Mouse (Mus musculus) cerebellum, adult 2 months (tissue): ENCODE results near the gene Tmem40. TPM values are rescaled to one million over a fixed set of nuclear protein-coding genes. Genes with fewer than 3 reads are reported as not detected.

Source experiments
- DNase-seq, 2 experiments: peaks; one replicate each; pipeline ENCODE4 v3.0.0; 2021
- H3K27ac ChIP-seq: fragments of 200-500 bp; 2 replicates; pipeline ENCODE4 v1.5.1; 2012; ENCODE audit warnings: low read length, control low read depth, inconsistent platforms; ENCODE audit not compliant: insufficient read depth
- H3K27me3 ChIP-seq: fragments of 200-500 bp; 2 replicates; pipeline ENCODE4 v1.6.1; 2012; ENCODE audit warnings: inconsistent platforms, mild to moderate bottlenecking, low read length, moderate library complexity; ENCODE audit not compliant: control insufficient read depth, insufficient read depth
- H3K4me1 ChIP-seq: fragments of 200-500 bp; 2 replicates; pipeline ENCODE4 v1.6.1; 2011; ENCODE audit warnings: low read length; ENCODE audit not compliant: control insufficient read depth, insufficient read depth
- H3K4me3 ChIP-seq: fragments of 200-500 bp; replicated peaks from 2 replicates; pipeline ENCODE3; 2011; ENCODE audit warnings: mild to moderate bottlenecking, low read depth, low read length, control low read depth; ENCODE audit not compliant: insufficient read depth
- CTCF ChIP-seq: fragments of 200-500 bp; IDR thresholded peaks from 2 replicates; pipeline ENCODE4 v1.5.1; 2011; ENCODE audit warnings: low read depth, mild to moderate bottlenecking, control low read depth, low read length, moderate library complexity, borderline replicate concordance; ENCODE audit not compliant: insufficient read depth
- POLR2A ChIP-seq: fragments of 200-500 bp; IDR thresholded peaks from 2 replicates; pipeline ENCODE4 v1.6.1; 2011; ENCODE audit warnings: low read length, control low read depth, borderline replicate concordance; ENCODE audit not compliant: insufficient read depth
- WGBS: fragments of 180-500 bp; shearing (Covaris S2); methylation state at CpG from one replicate; pipeline ENCODE4 v1.1.7; 2018; 5-methylcytosine and 5-hydroxymethylcytosine counted together
- polyA plus RNA-seq: library from polyadenylated mRNA; depleted of rRNA; stranded (reverse); fragments of >200 nt; gene quantifications from 2 replicates; pipeline ENCODE4 v1.2.3, GENCODE M21; 2012

Tmem40 gene
- polyA plus RNA-seq, 1 experiment: 3.5 TPM

GRCm38 (mm10) chr6:115695124-115695523 lies 67.1 kb downstream of the Tmem40 start:
- Histone ChIP-seq H3K27me3 (no peaks in the 10 kb centered on the region), H3K4me1 (no peaks in the 10 kb centered on the region; the same call in 1 of the 2 replicates), H3K27ac (no peak overlapping the region), H3K4me3 (no peak overlapping the region)
- 73% methylated on average over 7 of the region's 7 CpGs for WGBS
- DNase-seq: no peak
- TF ChIP-seq POLR2A (no peak), CTCF (no peak)

GRCm38 (mm10) chr6:115694441-115694842 lies 67.8 kb downstream of the Tmem40 start:
- Histone ChIP-seq H3K27me3 (no peaks in the 10 kb centered on the region), H3K4me3 (no peak overlapping the region), H3K27ac (no peak overlapping the region), H3K4me1 (no peaks in the 10 kb centered on the region; the same call in 1 of the 2 replicates)
- WGBS: 20% methylated on average over 9 of the region's 9 CpGs
- DNase-seq: peak; percentile 46 to 53
- no peak for TF ChIP-seq CTCF
- TF ChIP-seq POLR2A: no peak

DNA sequence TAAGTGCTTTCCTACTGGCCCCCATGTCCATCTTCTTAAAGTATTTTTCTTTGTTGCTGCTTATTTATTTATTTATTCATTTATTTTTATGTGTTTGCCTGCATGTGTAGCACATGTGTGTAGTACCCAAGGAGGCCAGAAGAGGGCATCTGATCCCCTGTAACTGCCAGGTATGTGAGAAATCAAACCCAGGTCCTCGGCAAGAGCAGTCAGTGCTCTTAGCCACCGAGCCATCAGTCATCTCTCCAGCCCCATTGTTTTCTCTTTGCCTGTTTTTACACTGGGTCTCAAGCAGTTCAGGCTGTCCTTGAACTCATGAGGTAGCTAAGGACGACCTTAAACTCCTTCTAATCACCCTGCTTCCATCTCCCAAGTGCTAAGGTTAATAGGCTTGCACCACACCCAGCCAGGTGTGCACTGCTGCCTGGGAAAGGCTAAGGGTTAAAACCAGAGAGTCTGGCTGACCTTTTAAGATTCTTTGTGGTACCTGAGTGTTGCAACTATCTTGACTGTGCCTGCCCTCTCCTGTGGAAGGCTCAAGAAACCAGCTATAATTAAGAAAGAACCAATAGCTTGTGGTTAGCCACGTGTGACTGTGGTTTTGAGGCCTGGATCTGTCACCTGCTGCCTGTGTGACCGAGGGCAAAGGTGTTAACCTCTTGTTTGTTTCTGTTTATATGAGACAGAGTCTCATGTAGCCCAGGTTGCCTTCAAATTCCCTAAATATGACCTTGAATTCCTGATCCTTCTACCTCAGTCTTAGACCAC lies 69.1 kb downstream of the Tmem40 start:
- no peaks in the 10 kb centered on the region for H3K27me3 ChIP-seq
- TF ChIP-seq POLR2A (no peak), CTCF (no peak)
- H3K4me1 ChIP-seq: no peaks in the 10 kb centered on the region; the same call in 1 of the 2 replicates
- no peak for DNase-seq
- 83% methylated on average over 5 of the region's 5 CpGs for WGBS
- no peak overlapping the region for H3K4me3 ChIP-seq
- H3K27ac ChIP-seq: no peak overlapping the region

GRCm38 (mm10) chr6:115692163-115692950 lies 69.9 kb downstream of the Tmem40 start:
- H3K4me3 ChIP-seq: no peak overlapping the region
- H3K4me1 ChIP-seq: no peaks in the 10 kb centered on the region
- H3K27ac ChIP-seq: no peak overlapping the region
- H3K27me3 ChIP-seq: no peaks in the 10 kb centered on the region
- TF ChIP-seq CTCF: no peak
- no peak for TF ChIP-seq POLR2A
- whole genome bisulfite sequencing: 44% methylated on average over 9 of the region's 9 CpGs
- no peak for DNase-seq

- 96% methylated on average over 4 of the region's 4 CpGs for WGBS
- no peak overlapping the region for H3K4me3 ChIP-seq
- no peak for TF ChIP-seq CTCF
- TF ChIP-seq POLR2A: no peak
- no peak overlapping the region for H3K27ac ChIP-seq
- DNase-seq: no peak
- H3K27me3 ChIP-seq: no peaks in the 10 kb centered on the region
- H3K4me1 ChIP-seq: no peaks in the 10 kb centered on the region
Measured at GRCm38 (mm10) chr6:115690105-115690504, 72.1 kb downstream of the Tmem40 start.

DNA sequence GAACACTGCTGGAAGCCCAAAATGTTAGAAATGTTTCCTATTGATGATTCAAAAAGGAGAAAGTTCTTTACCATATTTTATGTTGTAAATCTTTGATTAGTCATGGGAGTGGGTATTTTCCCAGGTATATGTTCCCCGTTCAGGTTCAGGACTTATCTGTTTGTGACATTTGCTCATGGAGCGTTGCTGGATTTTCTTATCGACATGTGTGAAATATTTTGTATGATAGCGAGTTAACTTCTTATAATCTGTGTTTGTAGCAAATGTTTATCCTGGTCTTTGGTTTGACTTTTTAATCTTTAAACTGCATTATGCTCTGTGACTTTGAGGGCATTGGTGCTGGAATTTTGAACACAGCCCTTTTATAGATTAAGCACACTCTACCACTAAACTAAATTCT lies 73.6 kb downstream of the Tmem40 start:
- no peaks in the 10 kb centered on the region for H3K27me3 ChIP-seq
- 89% methylated on average over 4 of the region's 4 CpGs for WGBS
- no peak for DNase-seq
- H3K4me3 ChIP-seq: no peak overlapping the region
- no peaks in the 10 kb centered on the region for H3K4me1 ChIP-seq
- no peak overlapping the region for H3K27ac ChIP-seq
- no peak for TF ChIP-seq POLR2A
- TF ChIP-seq CTCF: no peak

GRCm38 (mm10) chr6:115687753-115688152 lies 74.5 kb downstream of the Tmem40 start:
- H3K4me1 ChIP-seq: no peaks in the 10 kb centered on the region
- no peaks in the 10 kb centered on the region for H3K27me3 ChIP-seq
- TF ChIP-seq CTCF (no peak), POLR2A (no peak)
- no peak for DNase-seq
- no peak overlapping the region for H3K4me3 ChIP-seq
- H3K27ac ChIP-seq: no peak overlapping the region
- WGBS: 65% methylated on average over 3 of the region's 3 CpGs
